Mouse (Mus musculus) cerebellum, postnatal 10 days (tissue): Measurements from ENCODE around the gene Fam166a.

Source experiments
- DNase-seq, 2 experiments: peaks; one replicate each; pipeline ENCODE4 v3.0.0; 2021; ENCODE audit warnings: mixed read lengths in 2 of 2

Gene Fam166a

DNA sequence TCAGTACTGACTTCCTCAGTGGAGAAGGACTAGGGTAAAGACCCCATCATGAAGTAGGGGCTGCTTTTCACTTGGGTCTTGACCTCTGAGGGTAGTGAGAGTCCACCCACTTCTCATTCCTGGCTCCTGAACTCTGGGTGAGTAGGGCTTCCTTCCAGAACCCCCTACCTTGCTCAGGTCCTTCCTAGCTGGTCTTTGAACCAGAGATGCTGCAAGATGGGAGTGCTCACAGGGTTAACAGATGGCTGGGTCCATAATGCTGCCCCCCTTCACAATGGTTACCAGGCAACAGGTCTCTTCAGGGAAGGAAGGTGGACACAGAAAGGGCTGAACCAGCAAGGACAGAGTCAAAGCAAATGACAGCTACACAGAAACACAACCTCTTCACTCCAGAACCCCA, at the start of gene Fam166a:
Gene Fam166a (plus strand): TSS at position 301 of the 400 bp plus-strand sequence.
- no peak for DNase-seq

DNA sequence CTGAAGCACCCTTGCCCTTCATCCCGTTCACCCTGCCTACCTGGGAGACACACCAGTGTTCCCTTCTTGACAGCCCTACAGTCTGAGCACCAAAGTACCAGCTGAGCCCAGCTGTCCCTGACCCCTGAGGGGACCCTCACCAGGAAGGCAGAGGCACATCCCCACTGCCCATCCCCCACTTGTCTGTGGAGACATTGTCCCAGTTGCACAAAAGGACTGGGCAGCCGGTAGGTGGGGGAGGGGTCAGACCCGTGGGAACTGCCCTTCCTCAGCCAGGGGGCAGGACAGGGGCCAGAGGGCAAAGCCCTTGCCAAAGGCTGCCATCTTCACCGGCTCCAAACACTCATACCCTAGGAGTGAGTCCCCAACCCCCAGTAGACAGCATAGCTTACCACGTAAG, 48.8 kb upstream of the Fam166a start:
- DNase-seq = peak in 1 of 2 experiments; percentile 54

DNA sequence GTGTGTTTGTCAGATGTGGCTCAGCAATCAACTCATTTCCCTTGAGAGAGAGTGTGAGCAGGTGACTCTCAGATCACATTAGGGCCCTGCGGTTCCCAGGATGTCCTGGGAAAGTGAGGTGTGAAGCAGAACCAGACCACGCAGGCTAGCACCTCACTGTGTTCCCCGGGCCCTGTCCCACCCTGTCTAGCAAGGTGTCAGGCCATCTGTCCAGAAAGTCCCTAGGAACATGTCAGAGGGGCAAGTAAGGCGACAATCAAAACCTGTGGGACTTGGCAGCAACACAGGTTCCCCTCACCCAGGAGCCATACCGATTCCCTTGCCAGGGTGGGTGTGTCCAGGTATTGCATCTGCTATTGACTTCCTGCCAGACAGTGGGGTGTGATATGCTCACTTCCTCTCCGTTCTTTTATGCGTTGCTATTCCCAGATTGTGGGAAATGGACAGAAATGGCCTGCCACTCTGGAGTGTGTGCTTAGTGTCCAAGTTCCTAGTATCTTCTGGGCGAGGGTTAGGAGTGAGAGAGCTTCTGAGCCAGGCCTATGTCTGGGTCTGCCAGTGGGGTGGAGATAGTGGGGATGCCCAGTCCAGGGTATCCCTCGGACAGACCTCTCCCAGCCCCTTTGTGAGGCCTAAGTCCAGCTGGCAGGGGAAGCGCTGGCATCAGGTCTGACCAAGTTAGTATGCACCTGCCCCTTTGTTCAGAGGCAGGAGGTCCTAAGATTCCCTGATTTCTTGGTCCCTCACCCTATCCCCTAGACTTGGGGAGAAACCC, 48.0 kb upstream of the Fam166a start:
- peak; percentile 69 to 73 for DNase-seq

DNA sequence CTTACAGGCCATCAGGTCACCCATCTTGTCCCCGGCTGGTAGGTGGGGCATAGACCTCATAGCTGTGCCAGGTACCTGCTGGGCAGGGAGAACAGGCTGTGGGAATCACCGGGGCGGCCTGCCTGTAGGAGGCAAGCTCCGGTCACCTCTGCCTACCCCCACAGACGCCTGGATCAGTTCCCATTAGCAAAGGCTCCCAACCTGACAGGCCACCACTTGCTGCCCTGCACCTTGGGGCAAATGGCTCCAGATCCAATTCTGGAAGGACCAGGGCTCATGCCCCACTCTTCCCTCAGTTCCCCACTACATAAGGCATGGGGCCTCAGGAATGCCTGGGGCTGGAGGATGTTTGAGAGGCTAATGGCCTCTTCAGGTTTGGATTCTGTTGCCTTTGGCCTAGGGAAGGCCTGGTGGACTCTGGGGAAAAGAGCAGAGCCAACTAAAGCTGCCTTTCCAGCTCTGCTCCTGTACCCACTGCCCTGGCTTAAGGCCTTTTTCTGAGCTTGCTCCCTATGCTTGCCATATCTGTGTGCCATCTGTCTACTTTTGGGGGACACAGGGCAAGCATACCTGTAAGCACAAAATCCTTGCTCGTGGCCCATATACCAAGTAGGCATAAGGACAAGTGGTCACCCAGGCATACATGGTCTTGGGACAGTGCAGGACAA, 47.3 kb upstream of the Fam166a start:
- peak; percentile 58 to 64 for DNase-seq

DNA sequence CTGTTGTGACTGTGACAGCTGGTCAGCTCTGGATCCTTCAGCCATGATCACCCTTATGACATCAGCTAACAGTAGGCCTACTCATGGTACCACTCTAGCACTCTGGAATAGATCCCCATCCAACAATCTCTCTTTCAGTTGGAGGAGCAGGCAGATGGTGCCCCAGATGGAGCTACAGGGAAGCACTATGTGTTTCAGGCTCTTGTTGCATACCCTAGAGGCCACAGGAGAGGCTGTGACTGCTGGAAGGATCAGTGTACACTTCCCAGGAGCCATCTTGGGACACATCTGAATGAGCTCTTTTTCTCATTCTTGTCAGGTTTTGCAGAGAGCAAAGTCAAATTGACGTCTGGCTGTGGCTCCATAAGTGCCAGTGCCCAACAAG, 46.8 kb upstream of the Fam166a start:
- peak; percentile 68 to 76 for DNase-seq

DNA sequence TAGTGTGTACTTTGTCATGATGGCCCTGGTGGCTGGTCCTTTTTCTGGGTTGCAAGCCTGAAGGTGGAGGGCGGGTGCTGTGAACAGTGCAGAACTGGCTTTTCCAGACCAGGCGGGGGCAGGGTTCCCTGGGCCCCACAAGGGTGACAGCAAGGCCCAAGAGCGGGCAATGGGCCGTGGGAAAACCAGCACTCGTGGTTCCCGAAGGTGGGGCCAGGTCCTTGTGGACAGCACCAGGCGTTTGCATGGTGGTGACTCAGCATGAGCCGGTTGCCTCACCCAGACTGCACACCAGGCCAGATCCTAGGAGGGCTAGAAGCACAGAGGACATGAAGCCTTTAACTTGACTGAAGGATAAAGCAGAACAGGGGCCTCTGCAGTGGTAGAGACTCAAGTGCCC, 45.9 kb upstream of the Fam166a start:
- peak in 1 of 2 experiments; percentile 20 for DNase-seq

DNA sequence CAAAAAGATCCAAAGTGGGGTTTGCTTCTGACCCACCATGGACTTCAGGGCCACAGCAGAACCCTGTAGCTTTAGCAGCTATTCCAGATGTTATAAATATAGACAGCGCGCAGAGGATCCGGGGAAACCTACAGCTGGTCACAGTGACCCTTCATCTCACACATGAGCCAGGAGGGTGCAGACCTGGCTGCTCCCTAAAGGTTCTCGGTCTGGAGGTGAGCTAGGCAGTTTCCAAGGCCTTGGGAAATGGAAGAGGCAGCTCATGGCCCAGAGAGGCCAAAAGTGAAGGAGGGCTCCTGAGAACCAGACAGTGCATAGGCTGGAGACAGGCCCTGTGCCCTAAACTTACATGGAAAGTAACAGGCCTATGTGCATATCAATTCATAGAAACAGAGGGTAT, 44.7 kb upstream of the Fam166a start:
- no peak for DNase-seq

DNA sequence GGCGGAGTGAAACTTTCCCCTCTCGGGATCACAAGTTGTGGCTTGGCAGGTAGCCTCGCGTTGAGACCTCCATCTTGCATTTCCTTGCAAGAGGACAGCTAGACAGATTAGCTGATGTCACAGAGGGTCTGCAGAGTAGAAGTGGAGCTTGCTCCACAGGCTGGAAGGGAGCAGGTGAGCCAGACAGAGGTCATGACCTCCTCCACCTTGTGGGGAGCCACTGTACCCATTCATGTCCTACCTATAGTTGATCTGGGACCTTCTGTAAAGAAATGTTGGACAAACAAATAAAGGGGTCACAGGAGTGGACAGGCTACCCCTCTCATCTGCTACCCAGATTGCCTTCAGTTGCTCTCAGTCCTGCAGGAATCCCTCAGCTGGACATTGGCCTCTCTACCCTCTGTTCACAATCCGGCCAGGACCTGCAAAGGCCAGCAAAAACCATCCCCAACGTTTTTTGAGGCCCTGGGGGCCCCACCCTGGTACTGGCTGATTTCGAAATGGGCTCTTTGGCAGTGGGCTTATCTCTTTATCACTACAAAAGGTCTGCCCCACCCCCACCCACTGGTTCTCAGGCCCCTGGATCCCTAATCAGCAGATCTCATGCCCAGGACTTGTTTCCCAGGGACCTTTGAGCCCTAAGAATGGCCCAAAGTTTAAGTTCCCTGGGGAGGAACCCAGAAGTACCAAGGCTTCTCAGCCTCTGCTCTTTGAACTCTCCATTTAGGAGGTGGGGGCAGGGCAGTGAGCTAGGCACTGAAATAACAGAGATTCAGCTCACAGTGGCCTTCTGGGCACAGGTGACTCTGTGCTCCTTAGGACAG, 43.5 kb upstream of the Fam166a start:
- DNase-seq = peak in 1 of 2 experiments; percentile 4

DNA sequence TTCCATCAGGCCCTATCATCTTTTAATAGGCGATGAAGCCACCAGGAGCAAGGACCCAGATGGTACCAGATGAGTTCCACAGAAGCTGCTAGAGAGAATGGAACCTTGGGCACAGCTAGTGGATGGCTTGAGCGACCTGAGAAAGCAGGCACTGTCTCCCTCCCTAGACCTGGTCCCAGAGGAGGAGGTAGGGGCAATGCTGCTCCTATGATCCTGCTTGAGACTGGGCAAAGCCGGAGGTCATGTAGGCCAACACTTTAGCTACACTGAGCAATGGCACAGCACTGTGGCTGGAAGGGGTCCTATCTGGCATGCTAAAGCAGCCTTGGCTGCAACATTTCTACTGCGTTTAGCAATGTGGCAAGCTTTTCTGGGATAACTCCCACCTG, 42.9 kb upstream of the Fam166a start:
- DNase-seq = peak in 1 of 2 experiments; percentile 47

DNA sequence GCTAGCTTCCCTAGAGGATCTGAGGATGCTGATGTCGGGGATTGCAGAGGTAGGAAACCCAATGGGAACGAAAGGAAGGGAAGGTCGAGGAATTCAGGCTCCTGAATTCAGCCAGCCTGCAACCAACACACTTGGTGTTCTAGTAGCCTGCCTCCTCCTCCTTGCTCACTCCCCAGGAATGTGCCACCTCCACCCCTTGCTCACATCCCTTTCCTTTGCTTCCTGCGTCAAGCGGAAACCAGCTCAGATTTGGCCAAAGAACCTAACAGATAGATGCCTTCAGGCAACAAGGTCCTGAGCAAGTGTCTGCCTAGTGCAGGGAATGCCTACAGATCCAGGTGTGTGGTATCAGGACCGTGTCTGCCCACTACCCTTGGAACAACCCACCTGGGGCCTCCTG, 42.0 kb upstream of the Fam166a start:
- DNase-seq = no peak

DNA sequence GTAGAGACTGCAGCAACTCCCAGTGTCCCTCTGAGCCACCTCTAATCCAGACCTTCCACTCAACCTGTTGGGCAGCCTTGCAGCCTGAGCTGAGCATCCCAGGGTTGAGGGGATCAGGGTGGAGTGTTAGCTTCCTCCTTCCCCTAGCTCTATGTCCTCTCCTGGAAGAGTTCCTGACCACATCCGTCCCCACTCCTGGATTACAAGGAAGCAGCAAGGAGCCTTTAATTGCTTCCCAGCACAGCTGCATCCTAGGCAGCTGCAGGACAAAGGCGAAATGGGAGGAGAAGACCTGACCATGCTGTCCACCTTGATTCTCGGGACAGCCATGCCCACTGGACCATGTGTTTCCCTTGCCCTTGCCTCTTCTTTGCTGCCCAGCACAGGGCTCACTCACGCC, 41.5 kb upstream of the Fam166a start:
- no peak for DNase-seq

DNA sequence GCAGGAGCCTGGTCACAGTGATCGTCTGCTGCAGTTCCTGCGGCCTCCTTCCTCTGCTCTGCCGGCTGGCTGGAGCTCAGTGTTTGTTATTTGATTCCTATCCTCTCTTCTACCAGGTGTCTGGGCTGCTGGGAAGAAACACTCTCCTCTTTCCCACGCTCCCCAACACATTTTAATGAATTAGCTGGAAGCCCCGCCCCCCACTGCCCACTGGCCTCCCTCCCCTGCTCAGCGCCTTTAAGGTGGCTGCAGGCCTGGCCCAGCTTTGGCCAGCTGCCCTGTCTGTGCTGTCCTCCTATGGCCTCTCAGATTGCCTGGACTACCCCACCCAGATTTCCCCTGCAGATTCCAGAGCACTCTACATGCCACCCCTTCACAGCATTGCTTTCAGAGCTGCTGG, 40.9 kb upstream of the Fam166a start:
- DNase-seq = peak; percentile 77 to 81

DNA sequence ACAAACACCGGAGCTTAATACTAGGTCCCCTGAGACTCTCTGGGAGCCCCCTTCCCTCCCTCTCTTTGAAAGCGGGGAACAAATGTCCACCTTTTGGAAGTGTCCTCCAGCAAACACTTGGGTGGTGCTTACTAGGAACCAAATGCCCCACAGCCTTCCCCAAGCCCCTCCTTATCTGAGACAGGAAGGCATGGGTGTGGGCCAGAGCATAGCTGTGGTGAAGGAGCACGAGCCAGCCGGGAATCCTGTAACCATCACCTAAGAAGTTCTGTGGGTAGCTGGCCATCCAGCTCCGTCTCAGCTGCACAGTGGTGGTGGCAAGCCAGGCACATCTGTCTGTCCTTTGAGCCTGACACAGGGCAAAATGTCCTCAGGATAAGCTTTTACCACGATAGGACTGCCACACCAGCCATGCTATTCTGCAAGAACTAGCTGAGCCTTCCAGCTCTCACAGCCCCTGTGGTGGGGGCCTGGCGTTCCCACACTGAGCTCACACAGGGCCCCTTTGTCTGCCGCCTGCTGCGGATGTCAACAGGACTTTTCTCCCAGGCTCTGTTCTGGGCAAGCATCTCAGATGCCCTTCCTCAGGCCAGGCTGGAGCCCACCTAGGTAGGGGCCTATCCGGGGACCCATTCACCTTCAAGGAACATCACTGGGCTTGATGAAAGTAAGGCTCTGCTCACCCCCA, 40.1 kb upstream of the Fam166a start:
- peak in 1 of 2 experiments; percentile 52 for DNase-seq

DNA sequence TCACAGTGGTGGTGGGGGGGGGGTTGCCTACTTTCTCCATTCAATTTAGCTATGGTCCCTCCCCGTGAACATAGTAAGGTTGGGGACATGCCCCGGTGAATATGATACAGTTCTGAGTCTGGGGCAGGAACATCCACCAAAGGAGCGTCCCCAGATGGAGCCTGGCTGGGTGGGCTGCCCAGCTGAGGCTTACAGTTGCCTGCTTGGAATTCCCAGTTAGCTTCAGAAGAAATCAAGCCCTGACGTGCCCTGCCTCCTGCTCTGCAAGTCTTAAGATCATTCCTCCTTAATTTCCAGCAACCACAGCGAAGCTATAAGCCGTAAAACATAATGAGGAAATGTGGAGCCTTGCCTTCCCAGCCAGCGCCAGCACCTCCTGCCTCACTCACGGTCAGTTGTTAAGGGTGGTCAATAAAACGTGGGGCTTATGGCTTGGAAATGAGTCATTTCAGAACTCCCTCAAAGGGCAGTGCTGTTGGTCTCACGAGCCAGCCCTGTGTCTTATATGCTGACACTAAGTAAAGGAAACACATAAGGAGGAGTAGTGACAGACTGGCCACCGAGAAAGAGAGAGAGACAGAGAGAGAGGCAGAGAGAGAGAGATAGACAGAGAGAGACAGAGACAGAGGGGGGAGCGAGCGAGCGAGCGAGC, 38.9 kb upstream of the Fam166a start:
- no peak for DNase-seq

DNA sequence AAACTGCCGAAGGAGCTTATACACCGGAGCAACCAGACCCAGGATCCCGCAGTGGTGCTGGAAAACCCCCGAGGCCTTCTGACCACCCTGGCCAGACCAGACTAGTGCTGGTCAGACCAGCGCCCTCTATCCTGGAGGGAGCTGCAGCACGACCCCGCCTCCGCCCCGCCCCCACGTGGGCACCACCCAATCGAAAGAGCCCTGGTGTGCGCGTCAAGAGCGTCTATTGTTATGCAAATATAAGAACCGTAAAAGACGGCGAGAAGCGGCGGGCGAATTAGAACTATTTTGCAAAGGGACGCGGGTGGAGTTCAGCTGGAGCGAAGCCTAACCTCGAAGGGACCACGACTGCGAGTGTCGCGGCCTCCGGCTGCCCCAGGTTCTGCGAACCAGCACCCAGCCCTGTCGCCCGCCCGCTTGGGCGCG, 38.1 kb upstream of the Fam166a start, which contains the start of gene Nrarp:
Gene Nrarp (plus strand): TSS at position 281 of the 426 bp plus-strand sequence.
- peak; percentile 96 to 97 for DNase-seq

DNA sequence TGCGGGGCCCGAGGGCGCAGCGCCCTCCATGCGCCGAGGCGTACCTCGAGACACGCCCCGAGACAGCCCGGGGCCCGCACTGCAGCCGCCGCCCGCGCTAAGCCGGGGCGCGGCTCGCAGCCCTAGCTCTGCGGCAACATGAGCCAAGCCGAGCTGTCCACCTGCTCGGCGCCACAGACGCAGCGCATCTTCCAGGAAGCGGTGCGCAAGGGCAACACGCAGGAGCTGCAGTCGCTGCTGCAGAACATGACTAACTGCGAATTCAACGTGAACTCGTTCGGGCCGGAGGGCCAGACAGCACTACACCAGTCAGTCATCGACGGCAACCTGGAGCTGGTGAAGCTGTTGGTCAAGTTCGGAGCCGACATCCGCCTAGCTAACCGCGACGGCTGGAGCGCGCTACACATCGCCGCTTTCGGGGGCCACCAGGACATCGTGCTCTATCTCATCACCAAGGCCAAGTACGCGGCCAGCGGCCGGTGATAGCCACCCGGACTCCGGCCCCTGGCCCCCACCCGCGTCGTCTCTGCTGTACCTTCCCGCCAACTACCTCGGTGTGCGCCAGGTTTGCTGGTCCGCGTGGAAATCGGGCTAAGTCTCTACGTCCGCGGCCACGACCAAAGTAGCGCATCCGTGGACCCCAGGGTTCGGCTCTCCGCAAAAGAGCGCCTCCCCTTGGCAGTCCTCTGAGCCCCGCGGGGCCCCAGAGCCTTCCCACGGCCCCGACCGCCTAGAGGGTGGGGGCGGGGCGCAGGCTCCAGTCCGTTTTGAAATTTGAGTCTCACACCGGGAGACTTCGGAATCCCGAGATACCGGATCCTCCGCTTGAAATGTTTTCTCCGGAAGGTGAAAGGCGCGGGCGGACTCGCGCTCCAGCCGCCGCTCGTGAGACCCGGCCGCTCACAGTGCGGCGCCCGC, 37.3 kb upstream of the Fam166a start:
- DNase-seq = peak; percentile 63 to 71

DNA sequence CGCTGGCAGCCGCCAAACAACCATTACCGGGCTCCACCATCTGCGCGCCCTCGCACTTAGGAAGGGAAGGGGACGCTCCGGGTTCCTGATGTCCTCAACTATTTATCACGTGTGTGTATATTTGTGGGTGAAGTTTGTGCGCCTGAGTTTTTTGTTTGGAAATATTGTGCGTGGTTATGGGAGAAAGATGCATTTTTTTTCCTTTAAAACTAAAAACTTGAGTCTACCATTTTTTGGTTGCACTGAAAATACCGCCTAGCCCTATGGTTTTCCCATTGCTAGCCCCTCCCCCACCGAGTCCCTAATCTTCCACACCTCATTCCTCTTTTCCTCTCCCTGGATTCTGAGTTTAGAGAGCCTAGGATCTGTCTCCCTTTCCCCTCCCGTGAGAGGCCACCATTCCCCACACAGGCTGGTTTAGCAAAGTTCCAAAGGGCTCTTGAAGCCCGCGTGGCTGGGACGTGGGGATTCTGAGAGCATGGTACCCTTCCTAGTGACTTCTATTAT, 36.6 kb upstream of the Fam166a start:
- peak in 1 of 2 experiments; percentile 64 for DNase-seq

DNA sequence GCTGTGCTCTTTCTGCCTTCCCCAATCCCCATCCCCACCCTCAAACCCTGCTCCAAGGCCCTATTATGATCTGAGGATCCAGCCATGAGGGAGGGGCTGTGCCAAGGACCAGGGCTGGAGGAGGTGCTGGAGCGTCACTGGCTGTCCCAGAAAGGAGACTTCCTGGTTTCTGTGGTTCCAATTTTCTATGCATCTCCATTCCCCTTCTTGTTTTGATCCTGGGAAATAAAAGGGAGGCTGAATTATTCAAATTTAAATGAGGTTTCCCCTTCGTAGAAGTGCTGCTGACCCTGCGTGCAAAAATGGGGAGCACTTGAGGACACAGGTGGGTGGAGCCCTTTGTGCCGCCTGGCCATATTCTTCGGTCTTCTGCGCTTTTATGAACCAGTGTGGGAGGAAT, 35.9 kb upstream of the Fam166a start:
- DNase-seq = no peak

DNA sequence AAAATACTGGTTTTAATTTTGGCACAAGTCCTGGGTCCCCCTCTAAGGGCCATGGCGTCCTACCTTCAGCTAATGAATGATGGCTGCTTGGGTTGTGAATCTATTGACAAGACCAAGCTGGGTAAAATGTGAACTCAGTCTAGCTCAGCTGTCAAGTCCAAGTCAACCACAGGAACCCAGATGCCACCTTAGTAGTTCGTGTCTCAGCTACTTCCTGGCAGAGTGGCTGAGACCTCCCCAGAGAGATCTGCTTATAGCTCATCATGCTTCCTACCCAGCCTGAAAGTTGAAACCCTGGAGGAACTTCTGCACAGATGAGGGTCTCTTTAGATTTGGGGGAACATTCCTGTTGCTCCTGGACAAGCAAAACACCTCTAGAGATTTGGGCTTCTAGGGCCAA, 35.2 kb upstream of the Fam166a start:
- no peak for DNase-seq

DNA sequence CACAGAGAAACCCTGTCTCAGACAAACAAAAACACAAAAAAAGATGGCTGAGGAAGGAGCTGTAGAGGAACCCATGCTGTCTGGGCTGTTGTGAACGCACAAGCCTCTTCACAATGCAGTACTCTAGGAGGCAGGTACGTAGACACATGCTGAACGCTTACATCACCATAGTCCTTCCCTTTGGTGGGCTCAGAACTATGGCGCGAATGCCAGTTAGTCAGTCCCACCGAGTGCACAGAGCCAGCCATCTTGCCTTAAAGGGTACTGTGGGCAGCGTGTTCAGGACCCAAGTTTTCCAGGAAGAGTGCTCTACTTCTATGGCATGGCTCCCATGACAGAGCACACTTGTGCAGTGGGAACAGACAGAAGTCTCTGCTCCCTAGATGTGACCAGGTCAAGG, 34.0 kb upstream of the Fam166a start:
- DNase-seq = no peak
